Mouse (Mus musculus) testis, postnatal 14 days (tissue): ENCODE results near the gene Wasf2.

Experiments used
- DNase-seq: peaks from one replicate; pipeline ENCODE4 v3.0.0; 2021; ENCODE audit warnings: low spot score

The Wasf2 gene

DNA sequence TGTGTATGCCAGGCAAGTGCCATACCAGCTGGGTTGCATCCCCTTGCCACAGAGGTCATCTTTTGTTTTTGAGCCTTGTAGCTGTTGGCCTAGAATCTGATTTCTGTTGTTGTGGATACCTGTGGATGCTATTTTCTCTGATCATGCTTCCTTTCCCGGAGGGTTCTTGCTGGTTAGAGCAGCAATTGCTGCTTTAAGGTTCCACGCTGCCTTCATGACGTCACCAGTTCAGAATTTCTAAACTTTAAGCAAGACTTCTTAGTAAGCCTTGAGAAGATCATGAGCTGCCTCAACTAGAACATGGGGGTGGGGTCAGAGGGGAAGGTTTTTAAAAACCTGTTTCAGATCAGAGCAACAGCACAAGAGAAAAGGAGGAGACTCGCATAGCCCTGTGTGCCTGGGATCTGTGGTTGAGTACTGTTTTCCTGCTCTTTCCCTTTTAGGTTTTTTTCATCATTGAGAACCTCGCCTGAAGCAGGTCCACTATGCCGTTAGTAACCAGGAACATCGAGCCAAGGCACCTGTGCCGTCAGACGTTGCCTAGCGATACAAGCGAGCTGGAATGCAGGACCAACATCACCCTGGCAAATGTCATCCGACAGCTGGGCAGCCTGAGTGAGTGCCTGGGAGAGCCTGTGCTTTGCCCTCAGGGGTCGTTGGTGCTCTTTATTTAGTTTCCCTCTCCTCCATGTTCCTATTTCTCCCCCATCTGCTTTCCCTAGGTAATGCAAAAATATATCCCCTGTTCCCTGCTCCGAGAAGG, 45.9 kb downstream of the Wasf2 start:
- no peak for DNase-seq

DNA sequence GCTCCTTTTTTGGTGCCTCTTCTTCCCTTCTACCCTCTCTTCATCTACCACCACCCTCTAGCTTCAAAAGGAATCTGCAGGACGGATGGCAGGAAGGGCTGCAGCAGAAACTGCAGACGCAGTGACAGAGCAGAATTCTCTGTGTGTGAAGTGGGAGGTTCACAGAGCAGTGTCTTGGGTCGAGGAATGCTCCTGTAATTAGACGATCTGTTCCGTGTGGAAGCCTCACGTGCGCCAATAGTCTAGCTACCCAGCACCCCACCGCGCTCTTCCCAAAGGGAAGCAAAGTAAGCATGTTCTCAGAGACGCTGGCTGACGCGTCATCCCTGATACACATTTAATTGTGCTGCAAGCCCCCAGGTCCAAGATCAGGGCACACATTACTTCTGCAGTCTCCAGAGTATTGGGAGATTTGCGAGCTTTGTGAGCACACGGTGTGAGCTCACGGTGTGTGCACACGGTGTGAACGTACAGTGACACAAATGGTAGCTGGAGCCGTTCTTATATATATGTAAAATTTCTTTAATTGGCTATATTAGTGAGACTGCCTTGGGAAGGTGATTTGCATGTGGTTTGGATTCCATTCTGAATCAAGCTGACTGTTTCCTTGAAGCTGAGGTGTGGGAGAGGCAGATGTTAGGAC, 46.6 kb downstream of the Wasf2 start:
- no peak for DNase-seq

DNA sequence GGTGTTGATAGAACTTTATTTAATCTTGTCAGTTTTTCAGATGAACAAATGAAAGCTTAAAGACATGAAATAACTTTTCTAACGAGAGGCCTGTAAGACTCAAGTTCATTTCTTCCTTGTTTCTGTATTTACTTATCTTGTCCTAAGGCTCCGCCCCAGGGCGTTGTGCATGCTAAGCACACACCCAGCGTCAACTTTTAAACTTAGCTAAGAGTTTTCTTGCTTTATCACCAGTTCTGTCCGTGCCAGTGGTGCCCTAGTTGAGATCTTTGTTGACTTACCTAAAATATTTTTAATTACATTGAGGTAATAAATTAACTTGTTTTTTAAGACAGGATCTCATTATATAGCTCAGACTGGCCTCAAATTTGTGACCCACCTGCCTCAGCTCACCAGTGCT, 48.0 kb downstream of the Wasf2 start:
- no peak for DNase-seq

DNA sequence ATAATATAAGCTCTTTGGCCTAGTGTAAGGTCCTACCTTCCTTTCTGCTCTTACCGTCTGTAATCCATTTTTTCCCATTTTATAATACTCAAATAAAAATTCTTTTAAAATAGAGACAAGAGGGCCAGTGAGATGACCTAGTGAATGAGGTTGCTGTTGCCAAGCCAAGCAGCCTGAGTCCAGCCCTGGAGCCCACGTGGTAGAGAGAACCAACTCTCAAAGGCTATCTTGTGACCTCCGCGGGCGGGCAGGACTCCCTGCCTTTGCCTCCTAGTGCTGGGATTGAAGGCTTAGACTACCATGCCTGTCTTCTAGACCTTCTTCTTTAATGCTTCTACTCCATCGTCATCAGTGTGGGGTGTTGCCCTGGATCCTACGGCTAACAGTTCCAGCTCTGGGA, 49.0 kb downstream of the Wasf2 start:
- DNase-seq, result no peak

DNA sequence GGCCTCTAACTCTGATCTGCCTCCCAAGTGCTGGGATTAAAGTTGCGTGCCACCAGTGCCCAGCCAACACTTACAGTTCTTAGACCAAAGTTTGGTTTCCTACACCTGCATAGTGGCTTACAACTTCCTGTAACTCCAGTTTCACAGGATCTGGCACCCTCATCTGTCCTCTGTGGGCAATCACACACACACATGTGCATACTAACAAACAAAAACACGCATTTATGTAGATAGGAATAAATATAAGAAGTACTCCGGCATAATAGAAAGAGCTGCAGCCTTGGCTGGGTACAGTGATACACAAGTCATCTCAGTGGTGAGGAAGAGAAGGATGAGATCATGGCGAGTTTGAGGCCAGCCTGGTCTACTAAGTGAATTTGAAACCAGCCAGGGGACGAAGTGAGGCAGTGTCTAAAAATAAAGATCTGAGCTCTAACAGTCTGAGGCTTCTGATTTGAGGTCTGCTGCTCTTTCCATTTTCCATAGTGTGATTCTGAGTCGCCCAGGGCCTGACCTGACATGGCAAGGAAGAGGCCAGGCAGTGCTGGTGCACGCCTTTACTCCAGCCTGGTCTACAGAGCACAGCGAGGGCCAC, 52.2 kb downstream of the Wasf2 start:
- no peak for DNase-seq

DNA sequence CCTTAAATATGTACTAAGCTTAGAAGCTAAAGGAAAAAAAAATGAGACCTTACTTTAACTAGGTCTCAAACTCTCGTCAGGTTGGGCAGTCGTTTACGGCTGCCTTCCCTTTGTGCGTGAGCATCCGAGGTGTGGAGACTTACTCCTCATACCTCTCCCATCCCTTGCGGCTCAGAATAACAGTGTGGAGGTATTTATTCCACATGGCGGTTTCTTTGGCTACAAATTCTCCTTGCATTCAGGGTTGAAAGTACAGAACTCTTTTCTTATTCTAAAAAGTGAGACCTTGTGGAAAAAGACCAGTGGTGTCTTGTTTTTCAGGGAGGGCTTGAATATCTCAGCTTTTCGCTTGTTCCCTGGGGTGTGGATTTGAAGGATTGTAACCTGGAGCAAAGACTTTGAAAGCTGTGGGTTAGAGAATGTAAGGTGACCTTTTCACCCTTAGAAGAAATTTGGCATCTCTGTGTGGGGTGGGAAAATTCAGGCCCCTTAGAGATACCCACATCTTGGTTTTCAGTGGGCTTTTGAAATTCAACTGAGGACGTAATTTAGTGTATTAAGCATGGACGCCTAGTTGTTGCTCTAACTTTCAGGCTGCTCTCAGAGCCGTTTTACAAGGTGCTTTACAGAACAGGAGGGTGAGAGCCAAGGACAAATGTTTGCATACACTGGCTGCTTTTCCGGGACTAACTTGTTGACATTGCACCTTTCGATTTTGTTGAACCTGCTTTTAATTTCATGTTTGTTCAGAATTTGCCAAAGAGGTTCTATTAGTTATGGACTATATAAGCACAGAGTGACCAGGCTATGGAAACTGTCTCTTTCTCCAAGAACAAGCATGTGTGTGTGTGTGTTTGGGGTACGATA, 54.0 kb downstream of the Wasf2 start:
- no peak for DNase-seq

DNA sequence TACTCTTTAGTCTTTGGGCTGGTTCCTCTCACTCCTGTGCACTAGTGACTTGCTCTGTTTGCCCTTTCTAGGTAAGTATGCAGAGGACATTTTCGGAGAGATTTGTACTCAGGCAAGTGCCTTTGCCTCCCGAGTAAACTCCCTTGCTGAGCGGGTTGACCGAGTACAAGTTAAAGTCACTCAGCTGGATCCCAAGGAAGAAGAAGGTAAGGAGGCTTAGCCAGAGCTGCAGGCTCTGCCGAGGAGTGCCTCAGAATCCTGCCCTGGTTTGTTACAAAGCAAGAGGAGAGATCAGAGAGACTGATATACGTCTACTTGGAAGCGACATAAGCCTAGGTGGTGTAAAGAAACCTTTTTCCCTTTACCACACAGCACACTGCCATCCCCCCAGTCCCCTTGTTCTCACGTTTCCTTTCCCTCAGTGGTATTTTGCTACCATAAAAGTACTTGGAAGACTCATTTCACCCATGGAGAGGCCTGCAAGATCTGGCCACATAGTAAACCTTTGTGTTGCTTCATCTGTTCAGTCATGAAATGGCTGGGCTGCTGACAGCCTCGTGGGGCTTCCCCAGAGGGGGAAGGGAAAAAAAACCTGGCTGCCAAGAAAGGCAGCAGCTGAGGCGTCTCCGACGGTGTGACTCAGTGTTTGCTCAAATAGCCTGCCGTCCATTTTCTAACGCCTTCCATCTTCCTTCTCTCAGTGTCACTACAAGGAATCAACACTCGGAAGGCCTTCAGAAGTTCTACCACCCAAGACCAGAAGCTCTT, 54.8 kb downstream of the Wasf2 start:
- DNase-seq, result no peak

DNA sequence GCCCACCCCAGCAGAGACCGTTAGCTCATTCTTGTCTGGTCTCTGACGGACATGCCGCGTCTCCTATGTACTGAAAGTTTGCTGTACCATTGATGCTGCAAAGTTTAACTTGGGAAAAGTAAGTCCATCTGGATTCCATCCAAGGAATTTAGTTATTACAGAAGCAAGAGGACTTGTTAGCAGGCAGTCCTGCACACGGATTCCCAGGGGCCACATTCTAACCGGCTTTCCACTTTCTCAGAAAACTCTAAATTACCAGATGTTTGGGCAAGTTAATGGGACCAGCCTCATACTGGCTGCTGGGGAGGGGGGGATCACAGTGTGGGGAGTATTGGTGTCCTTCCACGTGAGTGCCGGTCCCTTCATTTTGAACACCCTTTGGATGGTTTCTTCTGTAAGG, 55.6 kb downstream of the Wasf2 start:
- no peak for DNase-seq

DNA sequence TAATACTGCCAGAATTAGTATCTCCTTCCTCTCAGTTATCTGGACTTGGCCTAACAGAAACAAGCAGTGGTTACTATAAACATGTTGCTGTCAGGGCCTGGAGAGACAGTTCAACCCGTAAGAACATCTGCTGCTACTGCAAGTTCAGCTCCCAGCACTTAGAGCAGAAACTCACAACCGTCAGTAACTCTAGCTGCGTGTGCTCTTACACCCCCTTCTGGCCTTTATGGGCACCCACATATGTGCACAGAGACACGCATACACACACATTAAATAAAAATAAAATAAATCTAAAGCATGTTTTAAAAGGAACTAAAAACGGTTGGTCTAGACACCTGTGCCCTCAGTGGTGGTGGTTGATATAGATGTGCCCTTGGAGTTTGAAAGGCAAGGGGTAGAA, 56.6 kb downstream of the Wasf2 start:
- no peak for DNase-seq

DNA sequence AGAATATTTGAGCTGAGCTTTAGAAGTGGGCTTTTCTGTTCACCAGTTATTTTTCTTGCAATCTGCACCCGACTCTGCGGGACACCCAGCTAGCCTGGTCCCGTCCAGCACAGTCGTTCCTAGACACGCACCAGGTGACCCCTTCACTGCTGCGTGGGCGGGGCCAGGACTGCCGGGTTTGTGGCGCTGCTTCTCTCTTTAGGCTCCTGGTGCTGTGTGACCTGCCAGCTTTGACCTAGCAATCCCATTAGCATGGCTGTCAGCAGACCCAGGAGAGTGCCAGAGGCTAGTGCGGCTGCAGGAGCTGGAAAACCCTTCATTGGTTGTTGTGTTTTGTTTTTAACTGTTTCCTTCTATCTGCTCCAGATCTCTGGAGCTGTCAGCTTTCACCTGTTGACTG, 59.1 kb downstream of the Wasf2 start:
- no peak for DNase-seq

DNA sequence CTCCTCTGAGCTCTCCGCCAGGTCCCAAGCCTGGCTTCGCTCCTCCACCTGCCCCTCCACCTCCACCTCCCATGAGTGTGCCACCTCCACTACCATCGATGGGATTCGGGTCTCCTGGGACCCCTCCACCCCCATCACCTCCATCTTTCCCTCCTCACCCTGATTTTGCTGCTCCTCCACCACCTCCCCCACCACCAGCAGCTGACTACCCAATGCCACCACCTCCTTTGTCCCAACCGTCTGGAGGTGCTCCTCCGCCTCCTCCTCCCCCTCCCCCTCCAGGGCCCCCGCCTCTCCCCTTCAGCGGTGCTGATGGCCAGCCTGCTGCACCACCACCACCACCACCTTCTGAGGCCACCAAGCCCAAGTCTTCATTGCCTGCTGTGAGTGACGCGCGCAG, 64.2 kb downstream of the Wasf2 start:
- DNase-seq, result no peak

DNA sequence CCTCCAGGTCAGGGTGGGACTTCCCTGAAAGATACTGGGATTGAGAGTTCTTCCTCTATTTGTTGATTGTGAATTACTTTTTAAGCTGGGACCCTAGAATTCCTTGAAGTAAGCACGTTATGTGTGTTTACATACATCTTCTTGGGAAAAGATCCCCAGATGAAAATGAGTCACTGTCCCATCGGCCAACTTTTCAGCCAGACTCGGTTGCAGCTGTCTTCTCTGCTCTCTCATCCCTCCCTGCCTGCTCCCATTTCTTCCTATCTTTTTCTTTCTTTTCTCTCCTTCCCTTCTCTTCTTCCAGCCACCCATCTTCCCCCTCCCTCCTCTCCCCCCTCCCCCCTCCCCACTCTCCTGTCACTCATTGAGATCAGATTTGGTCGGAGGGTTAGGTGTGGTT, 64.7 kb downstream of the Wasf2 start:
- no peak for DNase-seq

DNA sequence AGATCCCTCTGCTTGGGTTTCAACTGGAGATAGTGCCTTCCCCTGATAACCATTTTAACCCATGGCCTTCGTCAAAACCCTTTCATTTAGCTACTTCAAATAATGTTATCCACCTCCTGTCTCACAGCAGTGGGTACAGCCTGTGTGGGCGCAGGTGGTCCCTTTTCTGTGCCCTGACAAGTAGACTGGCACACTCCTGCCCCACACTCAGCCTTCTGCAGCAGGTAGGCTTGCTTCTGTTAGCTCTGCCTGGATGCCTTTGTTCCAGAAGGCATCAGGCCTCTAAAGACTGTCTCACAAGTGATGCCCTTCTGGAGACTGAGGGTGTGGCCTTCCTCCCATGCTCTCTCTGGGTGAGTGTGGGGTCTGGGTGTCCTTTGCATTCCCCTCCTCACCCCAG, 65.8 kb downstream of the Wasf2 start:
- no peak for DNase-seq

DNA sequence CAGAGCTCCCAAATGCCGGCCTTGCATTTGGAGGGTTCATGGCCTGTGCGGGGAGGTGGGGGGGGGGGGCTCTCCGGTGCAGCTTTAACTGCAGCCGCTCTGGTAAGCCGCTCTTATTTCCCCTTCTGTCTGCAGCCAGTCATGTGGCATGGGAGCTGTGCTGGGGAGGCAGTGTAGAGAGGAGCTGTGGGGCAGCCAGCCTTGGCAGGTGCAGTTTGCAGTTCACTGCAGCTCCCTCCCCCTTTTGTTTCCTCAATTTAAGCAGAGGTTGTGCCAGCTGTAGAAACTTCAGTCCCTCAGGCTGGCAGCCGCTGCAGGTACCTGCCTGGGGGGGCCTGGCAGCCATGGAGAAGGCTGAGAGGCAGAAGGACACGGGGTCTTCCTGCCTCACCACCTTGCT, 66.5 kb downstream of the Wasf2 start:
- no peak for DNase-seq

DNA sequence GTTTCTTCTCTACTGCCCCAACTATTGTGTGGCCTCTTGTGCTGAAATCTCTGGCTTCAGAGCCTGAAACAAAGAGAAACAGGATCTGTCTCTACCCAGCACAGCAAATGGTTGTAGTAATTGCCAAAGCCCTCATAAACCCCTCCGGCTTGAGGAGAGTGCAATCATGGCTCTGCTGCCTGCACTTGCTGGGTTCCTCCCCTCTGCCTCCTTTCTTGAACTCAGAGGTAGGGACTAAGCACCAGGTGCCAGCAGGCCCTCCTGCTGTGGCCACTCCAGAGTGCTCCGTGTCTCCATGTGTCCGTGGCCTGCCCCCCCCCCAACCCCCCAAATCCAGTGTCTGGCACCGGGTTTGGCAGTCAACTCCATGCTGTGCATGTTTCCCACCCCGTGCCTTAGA, 67.0 kb downstream of the Wasf2 start:
- no peak for DNase-seq

DNA sequence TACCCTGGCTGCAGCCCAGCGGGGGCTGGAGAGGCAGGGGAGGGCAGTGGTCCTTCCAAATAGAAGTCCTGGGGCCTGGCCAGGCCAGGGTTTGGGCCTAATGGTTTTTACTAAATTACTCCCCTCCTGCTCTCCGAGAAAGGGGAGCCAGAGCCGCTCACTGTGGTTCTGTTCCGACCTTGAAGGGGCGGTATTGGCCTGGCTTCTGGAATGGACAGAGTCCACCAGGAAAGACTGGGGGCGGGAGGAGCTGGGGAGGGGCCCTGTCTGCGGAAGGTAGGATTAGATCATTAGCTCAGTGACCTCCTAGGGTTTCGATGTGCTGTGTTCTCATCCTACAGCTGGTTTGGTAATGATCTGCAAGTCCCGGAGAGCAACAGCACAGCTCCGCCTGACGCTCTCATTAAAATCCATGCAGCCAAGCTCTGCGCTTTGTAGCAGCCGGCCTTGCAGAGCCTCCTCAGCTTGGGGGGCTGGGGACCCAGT, 67.5 kb downstream of the Wasf2 start:
- DNase-seq, result peak; percentile 59

DNA sequence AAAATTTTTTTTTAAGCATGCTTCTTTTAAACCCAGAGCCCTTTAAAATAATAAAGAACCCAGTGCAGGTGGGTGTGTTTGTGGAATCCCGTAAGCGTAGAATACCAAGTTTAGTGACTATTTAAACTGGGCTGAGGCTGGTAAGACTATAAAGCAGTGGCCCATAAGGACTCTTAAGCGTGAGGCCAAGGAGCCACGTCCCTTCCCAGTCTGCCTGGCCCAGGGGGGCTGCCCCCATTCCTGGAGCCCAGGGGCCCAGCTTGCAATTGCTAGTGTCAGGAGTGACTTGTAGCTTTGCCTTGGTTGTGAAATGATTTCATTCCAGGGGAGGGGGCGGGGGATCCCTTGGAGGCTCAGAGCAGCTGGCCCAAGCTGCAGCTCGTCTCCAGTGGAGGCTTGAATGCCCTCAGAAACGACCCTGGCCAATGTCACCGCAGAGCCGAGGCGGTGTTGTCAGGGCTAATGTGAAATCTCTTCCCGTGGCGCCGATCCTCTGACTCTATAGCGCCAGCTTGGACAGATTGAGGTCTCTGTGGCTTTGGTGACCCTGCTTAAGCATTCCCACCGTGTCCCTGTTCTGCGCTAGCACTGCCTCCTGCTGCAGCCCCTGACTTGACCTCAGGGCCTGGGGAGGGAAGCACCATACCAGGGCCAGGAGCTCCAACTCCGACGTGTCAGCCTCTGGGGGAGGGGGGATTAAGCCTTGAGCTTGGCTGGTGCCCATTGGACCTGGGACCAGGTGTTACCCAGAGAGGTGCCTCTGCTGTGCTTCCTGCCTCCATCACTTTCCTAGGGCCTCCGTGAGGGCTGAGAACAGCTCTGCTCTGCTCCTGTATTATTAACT, 68.3 kb downstream of the Wasf2 start:
- no peak for DNase-seq

DNA sequence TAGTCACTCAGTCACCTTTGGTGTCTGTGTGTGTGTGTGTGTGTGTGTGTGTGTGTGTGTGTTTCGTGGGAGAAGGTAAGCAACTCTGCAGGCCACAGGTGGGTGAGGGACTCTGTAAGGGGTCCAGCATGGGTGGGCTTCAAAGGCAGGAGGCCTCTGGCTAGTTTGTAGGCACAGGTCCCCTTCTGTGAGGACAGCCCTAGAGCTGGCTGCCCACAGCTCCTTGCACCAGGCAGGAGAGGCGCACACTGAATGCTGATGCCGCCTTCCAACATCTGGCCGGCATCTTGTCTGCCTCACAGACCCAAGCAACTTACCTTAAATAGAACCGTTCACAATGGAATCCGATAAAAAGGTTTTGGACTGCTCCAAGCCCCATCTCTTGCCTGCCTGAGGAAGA, 69.4 kb downstream of the Wasf2 start:
- DNase-seq, result no peak

DNA sequence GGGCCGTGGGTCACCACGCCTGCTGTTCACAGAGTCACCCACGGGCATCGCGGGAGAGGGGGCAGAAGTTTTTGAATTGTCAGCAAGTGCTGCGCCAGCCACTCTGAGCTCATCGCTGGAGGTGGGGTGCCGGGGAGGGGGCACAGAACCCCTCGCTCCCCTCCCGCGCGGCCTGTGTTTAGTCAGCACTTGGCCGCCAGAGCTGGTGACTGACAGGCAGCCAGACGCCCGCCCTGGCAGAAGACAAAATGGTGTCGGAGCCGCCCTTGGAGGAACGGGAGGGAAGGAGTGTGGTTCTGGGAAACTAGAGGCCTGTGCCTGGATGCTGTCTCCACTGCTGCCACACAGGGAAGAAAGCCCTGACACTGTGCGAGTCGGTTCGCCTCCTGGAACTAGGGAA, 70.0 kb downstream of the Wasf2 start:
- DNase-seq, result no peak

DNA sequence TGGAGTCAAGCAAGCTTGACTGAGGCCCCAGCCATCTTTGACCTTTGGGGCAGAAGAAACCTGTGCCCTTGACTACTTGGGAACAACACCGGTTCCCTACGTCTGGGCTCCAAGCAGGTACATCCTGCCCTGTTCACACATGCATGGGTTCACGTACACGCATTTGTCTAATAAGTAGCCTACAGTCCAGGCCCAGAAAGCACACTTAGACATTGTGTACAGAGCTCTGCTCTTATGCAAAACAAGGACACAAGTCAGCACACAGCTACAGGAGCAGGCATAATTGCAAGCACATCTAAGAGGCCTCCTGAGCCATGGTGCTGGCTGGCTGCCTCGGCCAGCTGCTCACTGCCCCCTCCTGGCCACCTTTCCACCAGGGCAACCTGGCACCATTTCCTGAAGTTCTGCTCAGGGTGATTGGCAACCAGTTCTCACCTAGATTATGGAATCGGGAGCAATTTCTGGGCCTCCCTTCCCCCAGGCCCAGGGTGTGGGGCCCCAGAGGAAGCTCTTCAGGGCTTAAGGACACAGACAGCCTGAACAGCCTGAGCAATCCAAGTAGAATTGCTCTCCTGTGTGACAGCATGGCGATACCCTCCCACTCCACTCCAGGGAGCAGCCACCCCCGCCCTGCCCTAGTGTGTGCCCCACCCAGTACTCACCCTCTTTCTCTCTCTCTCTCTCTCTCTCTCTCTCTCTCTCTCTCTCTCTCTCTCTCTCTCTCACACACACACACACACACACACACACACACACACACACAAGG, 70.9 kb downstream of the Wasf2 start:
- DNase-seq, result no peak
